Mouse (Mus musculus) limb, embryonic 14.5 days (tissue): ENCODE data around the gene Zswim8. TPM values are rescaled to one million over a fixed set of nuclear protein-coding genes. Genes with fewer than 3 reads are reported as not detected.

Experiments used
- ATAC-seq: fragments of 200-750 bp; cut with Nextera tagmentation; 2 replicates; pipeline ENCODE4 v1.8.0; 2017; ENCODE audit warnings: low read depth, moderate number of reproducible peaks, moderate TSS enrichment; ENCODE audit not compliant: low FRiP score
- DNase-seq: peaks from one replicate; pipeline ENCODE4 v3.0.0-alpha.2; 2015; ENCODE audit warnings: low spot score
- H3K27ac ChIP-seq: fragments of 300-500 bp; sonication (generic); replicated peaks from 2 replicates; pipeline ENCODE4 v1.5.1; 2014; ENCODE audit warnings: low read depth, mild to moderate bottlenecking, low read length, moderate library complexity, mixed read lengths
- H3K27me3 ChIP-seq: fragments of 300-500 bp; sonication (generic); 2 replicates; pipeline ENCODE4 v1.6.1; 2014; ENCODE audit warnings: low read length, mixed read lengths; ENCODE audit not compliant: control insufficient read depth, insufficient read depth
- H3K36me3 ChIP-seq: fragments of 300-500 bp; sonication (generic); 2 replicates; pipeline ENCODE4 v1.6.1; 2014; ENCODE audit warnings: mild to moderate bottlenecking, low read length, moderate library complexity, mixed read lengths; ENCODE audit not compliant: control insufficient read depth, insufficient read depth
- H3K4me1 ChIP-seq: fragments of 300-500 bp; sonication (generic); 2 replicates; pipeline ENCODE4 v1.6.1; 2014; ENCODE audit warnings: antibody characterized with exemption, low read length, mixed read lengths; ENCODE audit not compliant: control insufficient read depth, insufficient read depth
- H3K4me2 ChIP-seq: fragments of 300-500 bp; sonication (generic); replicated peaks from 2 replicates; pipeline ENCODE4 v1.6.1; 2014; ENCODE audit warnings: low read depth, mild to moderate bottlenecking, low read length, moderate library complexity; ENCODE audit not compliant: severe bottlenecking
- H3K4me3 ChIP-seq: fragments of 300-500 bp; sonication (generic); replicated peaks from 2 replicates; pipeline ENCODE4 v1.5.1; 2014; ENCODE audit warnings: low read length
- H3K9ac ChIP-seq: fragments of 300-500 bp; sonication (generic); 2 replicates; pipeline ENCODE4 v1.6.1; 2014; ENCODE audit warnings: mild to moderate bottlenecking, low read depth, low read length, moderate library complexity; ENCODE audit not compliant: severe bottlenecking
- H3K9me3 ChIP-seq: fragments of 300-500 bp; sonication (generic); 2 replicates; pipeline ENCODE4 v1.6.1; 2016; ENCODE audit warnings: low read length; ENCODE audit not compliant: control insufficient read depth
- POLR2A ChIP-seq: fragments of 200-500 bp; IDR thresholded peaks from 2 replicates; pipeline ENCODE4 v1.8.0; 2012; ENCODE audit warnings: inconsistent platforms, mild to moderate bottlenecking, moderate library complexity, borderline replicate concordance; ENCODE audit not compliant: insufficient read depth, insufficient read length; ENCODE audit errors: extremely low read depth
- WGBS: fragments of 180-500 bp; shearing (Covaris S2); extraction: QIAGEN DNeasy Blood & Tissue Kit; methylation state at CpG from one replicate; pipeline ENCODE4 v1.1.7; 2014; 5-methylcytosine and 5-hydroxymethylcytosine counted together
- polyA plus RNA-seq, 2 experiments: library from polyadenylated mRNA; depleted of rRNA in 1 of 2; stranded (reverse) in 1 of 2; unstranded in 1 of 2; fragments of >200 nt; fragmentation: Nextera tagmentation in 1 of 2; extraction: Ambion mirVana in 1 of 2; gene quantifications; 2 replicates each; pipeline versions ENCODE4 v1.2.1 to v1.2.3; 2012 to 2014

Zswim8 gene
- polyA plus RNA-seq, 2 experiments = 38.9 to 195 TPM

DNA sequence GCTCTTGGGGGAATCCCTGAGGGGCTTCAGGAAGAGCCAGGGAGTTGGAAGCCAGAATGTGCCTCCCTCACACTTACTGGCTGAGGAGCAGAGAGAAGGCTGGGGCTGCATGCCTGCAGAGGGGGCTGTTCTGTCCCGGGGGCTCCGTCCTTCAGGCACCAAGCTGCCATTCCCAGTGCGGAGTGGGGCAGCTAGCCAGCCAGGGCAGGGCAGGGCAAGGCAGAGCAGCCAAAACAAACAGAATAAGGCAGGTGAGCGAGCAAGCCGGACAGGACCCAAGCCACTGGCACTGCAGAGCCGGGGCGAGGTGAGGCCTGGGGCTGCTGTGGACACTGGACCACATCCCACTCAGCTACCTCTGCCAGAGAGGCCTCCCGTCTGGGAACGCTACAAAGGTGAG lies 33.9 kb downstream of the Zswim8 start:
- H3K9ac ChIP-seq = 0 out of 2 replicates have a peak overlapping the region, but pooled peaks have one; percentile 25
- H3K27me3 ChIP-seq = no peaks in the 10 kb centered on the region
- no peaks in the 10 kb centered on the region for H3K4me1 ChIP-seq
- no peak overlapping the region for H3K4me2 ChIP-seq
- H3K4me3 ChIP-seq = no peak overlapping the region
- DNase-seq (no peak), ATAC-seq (no peak)
- no peak for TF ChIP-seq POLR2A
- no peak overlapping the region for H3K27ac ChIP-seq
- WGBS = 93% methylated on average over 9 of the region's 9 CpGs
- peaks cover 79% of the 10 kb centered on the region for H3K36me3 ChIP-seq
- H3K9me3 ChIP-seq = no peaks in the 10 kb centered on the region

DNA sequence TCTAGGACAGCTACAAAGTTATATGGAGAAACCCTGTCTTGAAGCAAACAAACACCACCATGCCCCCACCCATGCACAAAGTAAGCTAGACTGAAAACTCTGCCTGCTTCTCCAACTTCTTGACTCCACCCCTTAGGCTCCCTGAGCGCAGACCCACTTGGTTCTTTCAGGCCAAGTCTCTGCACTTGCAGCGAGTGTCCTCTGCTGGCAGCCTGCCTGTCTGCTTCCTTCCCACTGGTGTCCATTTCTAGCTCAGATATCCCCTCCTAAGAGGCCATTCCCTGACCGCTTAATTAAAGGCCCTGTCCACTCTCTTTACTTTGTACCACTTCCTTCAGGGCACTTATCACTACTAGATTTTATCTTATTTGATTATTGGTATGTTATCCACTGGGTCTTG lies 36.3 kb downstream of the Zswim8 start:
- no peak overlapping the region for H3K4me3 ChIP-seq
- TF ChIP-seq POLR2A = no peak
- H3K9ac ChIP-seq = no peak overlapping the region
- H3K27me3 ChIP-seq = no peaks in the 10 kb centered on the region
- 81% methylated on average over 3 of the region's 3 CpGs for WGBS
- H3K27ac ChIP-seq = no peak overlapping the region
- H3K4me2 ChIP-seq = no peak overlapping the region
- ATAC-seq (no peak), DNase-seq (no peak)
- H3K9me3 ChIP-seq = no peaks in the 10 kb centered on the region
- H3K36me3 ChIP-seq = peaks cover 66% of the 10 kb centered on the region
- H3K4me1 ChIP-seq = no peaks in the 10 kb centered on the region

GRCm38 (mm10) chr14:20746935-20747334 lies 39.6 kb downstream of the Zswim8 start:
- ATAC-seq (no peak), DNase-seq (no peak)
- Histone ChIP-seq H3K36me3 (peaks cover 43% of the 10 kb centered on the region), H3K4me2 (no peak overlapping the region), H3K4me3 (no peak overlapping the region), H3K4me1 (no peaks in the 10 kb centered on the region), H3K9me3 (no peaks in the 10 kb centered on the region), H3K27ac (no peak overlapping the region), H3K27me3 (no peaks in the 10 kb centered on the region), H3K9ac (no peak overlapping the region)
- WGBS = 78% methylated on average over 3 of the region's 3 CpGs
- no peak for TF ChIP-seq POLR2A

- Histone ChIP-seq H3K4me3 (no peak overlapping the region), H3K4me2 (no peak overlapping the region), H3K27ac (no peak overlapping the region), H3K36me3 (peaks cover 39% of the 10 kb centered on the region), H3K4me1 (no peaks in the 10 kb centered on the region), H3K27me3 (no peaks in the 10 kb centered on the region), H3K9me3 (no peaks in the 10 kb centered on the region), H3K9ac (no peak overlapping the region)
- DNase-seq (no peak), ATAC-seq (no peak)
- WGBS = 36% methylated on average over 4 of the region's 4 CpGs
- no peak for TF ChIP-seq POLR2A
Observed at GRCm38 (mm10) chr14:20748388-20748787, 41.0 kb downstream of the Zswim8 start.

DNA sequence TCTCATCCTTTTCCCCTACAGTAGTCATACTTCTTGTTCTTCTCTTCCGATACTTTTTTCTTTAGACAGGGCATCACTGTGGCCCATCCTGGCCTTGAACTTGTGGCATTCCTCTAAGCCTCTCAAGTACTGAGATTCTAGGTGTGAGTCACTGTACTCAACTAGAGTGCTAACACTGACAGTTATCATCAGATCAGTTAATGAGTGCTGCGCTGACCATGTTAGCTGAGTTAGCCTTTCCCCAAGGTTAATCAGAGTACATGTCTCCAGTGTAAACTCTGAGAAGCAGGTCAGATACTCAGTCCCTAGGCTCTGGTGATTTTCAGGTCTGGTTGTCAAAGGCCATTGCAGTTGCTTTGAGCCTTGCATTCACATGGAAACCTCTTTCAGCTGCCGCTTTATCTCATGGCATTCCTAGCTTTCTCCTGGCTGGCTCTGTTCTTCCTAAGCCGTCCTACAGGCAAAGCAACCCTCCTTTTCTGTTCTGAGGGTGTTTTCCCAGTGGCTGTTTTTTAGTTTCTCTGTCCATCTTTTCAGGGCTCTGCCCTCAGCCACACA lies 42.2 kb downstream of the Zswim8 start:
- H3K9ac ChIP-seq = no peak overlapping the region
- ATAC-seq (no peak), DNase-seq (no peak)
- H3K4me3 ChIP-seq = no peak overlapping the region
- TF ChIP-seq POLR2A = no peak
- no peak overlapping the region for H3K27ac ChIP-seq
- 89% methylated on average over 4 of the region's 4 CpGs for WGBS
- no peak overlapping the region for H3K4me2 ChIP-seq
- no peaks in the 10 kb centered on the region for H3K27me3 ChIP-seq
- no peaks in the 10 kb centered on the region for H3K9me3 ChIP-seq
- no peaks in the 10 kb centered on the region for H3K4me1 ChIP-seq
- H3K36me3 ChIP-seq = peaks cover 38% of the 10 kb centered on the region

DNA sequence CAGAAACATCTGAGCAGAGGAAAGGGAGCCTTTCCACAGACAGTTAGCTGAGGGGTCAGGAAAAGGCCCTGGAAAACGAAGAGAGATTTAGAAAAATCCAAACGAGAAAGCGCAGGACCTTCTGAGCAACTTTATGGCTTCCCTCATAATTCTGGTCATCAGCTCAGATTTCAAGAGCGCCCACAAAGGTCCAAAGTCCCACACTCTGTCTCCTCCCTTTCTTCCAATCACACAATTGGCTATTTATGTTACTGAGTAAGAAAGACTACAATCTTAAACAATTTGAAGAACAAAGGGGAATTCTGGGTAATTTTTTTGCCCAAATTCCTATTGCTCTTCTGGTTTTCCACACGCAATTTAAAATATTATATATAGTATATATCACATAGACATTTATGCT lies 43.2 kb downstream of the Zswim8 start:
- Histone ChIP-seq H3K27me3 (no peaks in the 10 kb centered on the region), H3K36me3 (peaks cover 38% of the 10 kb centered on the region), H3K27ac (no peak overlapping the region), H3K4me3 (no peak overlapping the region), H3K9me3 (no peaks in the 10 kb centered on the region), H3K4me1 (no peaks in the 10 kb centered on the region), H3K4me2 (no peak overlapping the region), H3K9ac (no peak overlapping the region)
- no peak for TF ChIP-seq POLR2A
- DNase-seq (no peak), ATAC-seq (no peak)
- 52% methylated on average over 5 of the region's 5 CpGs for WGBS
